In genomic region chr10:70504871-70505270, GRCm38 (mm10) we compare ENCODE assay signal across 24 mouse cellular contexts.
"Had no signal": no experiment of that assay in that cellular context is flagged by ENCODE, and none has a peak within 500 bp of the region (broad histone marks: within the 10 kb centered on the region; RNA-seq: fewer than 3 reads in every experiment).

No protein-coding gene starts in this region.

- H3K9me3 ChIP-seq: hindbrain, embryonic 12.5 days; intestine, embryonic 15.5 days; limb, embryonic 10.5 days had no signal

- H3K36me3 ChIP-seq: hindbrain, embryonic 12.5 days; intestine, embryonic 15.5 days; limb, embryonic 10.5 days; limb, embryonic 12.5 days had no signal

- ATAC-seq: forebrain, embryonic 16.5 days; hindbrain, embryonic 16.5 days; inflammation-experienced regulatory T-cells, adult 6 months; intestine, embryonic 15.5 days; intestine, postnatal 0 days had no signal

- H3K27me3 ChIP-seq: heart, embryonic 12.5 days; hindbrain, embryonic 12.5 days; intestine, embryonic 15.5 days; limb, embryonic 12.5 days had no signal

- H3K27ac ChIP-seq: gastrocnemius, adult 2 months; heart, adult 2 months; hindbrain, embryonic 10.5 days; hindbrain, embryonic 12.5 days; intestine, embryonic 15.5 days; limb, embryonic 10.5 days; limb, embryonic 12.5 days had no signal

- H3K9ac ChIP-seq: heart, embryonic 12.5 days; hindbrain, embryonic 12.5 days; intestine, embryonic 15.5 days; limb, embryonic 12.5 days had no signal

- DNase-seq: gastrocnemius, adult 2 months; gastrocnemius, postnatal 10 days; gastrocnemius, postnatal 25 days; heart, adult 2 months; heart, postnatal 10 days; heart, postnatal 4 days; kidney, adult 18-20 months; kidney, adult 8-10 months; kidney, postnatal 10 days; kidney, postnatal 25 days; kidney, postnatal 4 days; liver had no signal

- H3K4me1 ChIP-seq: heart, embryonic 12.5 days; intestine, embryonic 15.5 days; limb, embryonic 10.5 days; limb, embryonic 12.5 days had no signal

- H3K4me2 ChIP-seq: heart, embryonic 12.5 days; hindbrain, embryonic 12.5 days; intestine, embryonic 15.5 days; limb, embryonic 12.5 days; liver, embryonic 11.5 days had no signal

- H3K4me3 ChIP-seq: gastrocnemius, adult 2 months; heart, adult 2 months; heart, embryonic 12.5 days; hindbrain, embryonic 10.5 days; hindbrain, embryonic 12.5 days; intestine, embryonic 15.5 days; left cerebral cortex, adult 2 months; limb, embryonic 10.5 days; limb, embryonic 12.5 days had no signal
